Mouse (Mus musculus) heart, adult 2 months (tissue): Measurements from ENCODE around the gene Kif1c. TPM values are rescaled to one million over a fixed set of nuclear protein-coding genes. Genes with fewer than 3 reads are reported as not detected.
A peak's percentile ranks its signal among the peaks of the same experiment; 100 is the strongest.

ENCODE experiments used
- DNase-seq, 2 experiments: peaks; one replicate each; pipeline ENCODE4 v3.0.0; 2021
- H3K27ac ChIP-seq: fragments of 200-600 bp; 2 replicates; pipeline ENCODE4 v1.8.1; 2022
- H3K27me3 ChIP-seq: fragments of 200-500 bp; 2 replicates; pipeline ENCODE4 v1.6.1; 2012; ENCODE audit warnings: mild to moderate bottlenecking, low read length, inconsistent platforms, mixed read lengths; ENCODE audit not compliant: control insufficient read depth, insufficient read depth
- H3K36me3 ChIP-seq: fragments of 200-500 bp; 2 replicates; pipeline ENCODE4 v1.6.1; 2012; ENCODE audit warnings: low read length, inconsistent platforms; ENCODE audit not compliant: control insufficient read depth, insufficient read depth
- H3K4me1 ChIP-seq: fragments of 200-500 bp; 2 replicates; pipeline ENCODE4 v1.6.1; 2011; ENCODE audit warnings: low read length; ENCODE audit not compliant: control insufficient read depth, insufficient read depth
- H3K4me3 ChIP-seq: fragments of 200-600 bp; 2 replicates; pipeline ENCODE4 v1.8.1; 2022
- H3K79me2 ChIP-seq: fragments of 200-500 bp; replicated peaks from 2 replicates; pipeline ENCODE4 v1.6.1; 2012; ENCODE audit warnings: mild to moderate bottlenecking, inconsistent platforms, low read length, moderate library complexity, mixed read lengths; ENCODE audit not compliant: control insufficient read depth, insufficient read depth
- H3K9ac ChIP-seq: fragments of 200-500 bp; 2 replicates; pipeline ENCODE4 v1.6.1; 2012; ENCODE audit warnings: low read depth, mild to moderate bottlenecking, control low read depth, inconsistent platforms, low read length, mixed read lengths
- CTCF ChIP-seq: fragments of 200-600 bp; IDR thresholded peaks from 2 replicates; pipeline ENCODE4 v1.8.1; 2022; ENCODE audit warnings: antibody characterized with exemption, mild to moderate bottlenecking, moderate library complexity
- EP300 ChIP-seq: fragments of 200-500 bp; IDR thresholded peaks from 2 replicates; pipeline ENCODE4 v1.6.1; 2011; ENCODE audit warnings: low read depth, low read length, control low read depth; ENCODE audit not compliant: insufficient read depth
- POLR2A ChIP-seq: fragments of 200-500 bp; IDR thresholded peaks from 2 replicates; pipeline ENCODE4 v1.6.1; 2011; ENCODE audit warnings: mild to moderate bottlenecking, low read depth, low read length, control low read depth; ENCODE audit not compliant: insufficient read depth
- WGBS: fragments of 180-500 bp; shearing (Covaris S2); methylation state at CpG from one replicate; pipeline ENCODE4 v1.1.7; 2018; 5-methylcytosine and 5-hydroxymethylcytosine counted together
- intact Hi-C: fragments of 180-260 bp; cut with DNase I; formaldehyde crosslinking; loops from one replicate; pipeline ENCODE4 v1.15.1; 2025
- polyA plus RNA-seq: library from polyadenylated mRNA; depleted of rRNA; stranded (reverse); fragments of >200 nt; gene quantifications from 2 replicates; pipeline ENCODE4 v1.2.3, GENCODE M21; 2012
- total RNA-seq, 2 experiments: library from RNA; stranded (reverse); gene quantifications; 2 replicates each; pipeline ENCODE4 v1.2.3; 2021

Gene Kif1c
- total and polyA plus RNA-seq, 3 experiments: 153 to 524 (median 477) TPM

DNA sequence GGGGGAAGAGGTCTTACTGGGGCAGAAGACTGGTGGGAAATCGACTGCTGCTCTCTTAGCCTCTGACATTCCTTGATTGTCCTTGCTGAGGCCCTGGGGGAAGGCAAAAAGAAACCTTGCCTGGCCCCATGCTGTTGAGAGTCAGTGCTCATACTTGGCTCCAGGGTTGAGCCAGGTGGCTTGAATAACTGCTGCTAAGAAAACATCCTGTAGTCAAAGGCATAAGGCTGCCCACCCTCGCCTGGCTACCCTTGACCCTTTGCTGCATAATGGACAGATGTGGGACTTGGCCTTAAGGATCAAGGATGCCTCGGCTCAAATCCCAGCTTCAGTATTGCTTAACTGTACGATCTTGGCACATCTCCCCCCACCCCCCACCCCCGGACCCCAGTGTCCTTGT lies 18.1 kb downstream of the Kif1c start:
- H3K27ac ChIP-seq: no peak overlapping the region
- DNase-seq: no peak
- TF ChIP-seq CTCF: no peak
- no peak for TF ChIP-seq POLR2A
- TF ChIP-seq EP300: no peak
- H3K27me3 ChIP-seq: no peaks in the 10 kb centered on the region
- 75% methylated on average over 5 of the region's 5 CpGs for WGBS
- H3K36me3 ChIP-seq: no peaks in the 10 kb centered on the region
- H3K4me1 ChIP-seq: no peaks in the 10 kb centered on the region
- H3K9ac ChIP-seq: no peak overlapping the region
- H3K79me2 ChIP-seq: no peaks in the 10 kb centered on the region
- intact Hi-C loops: no loop called here
- no peak overlapping the region for H3K4me3 ChIP-seq

DNA sequence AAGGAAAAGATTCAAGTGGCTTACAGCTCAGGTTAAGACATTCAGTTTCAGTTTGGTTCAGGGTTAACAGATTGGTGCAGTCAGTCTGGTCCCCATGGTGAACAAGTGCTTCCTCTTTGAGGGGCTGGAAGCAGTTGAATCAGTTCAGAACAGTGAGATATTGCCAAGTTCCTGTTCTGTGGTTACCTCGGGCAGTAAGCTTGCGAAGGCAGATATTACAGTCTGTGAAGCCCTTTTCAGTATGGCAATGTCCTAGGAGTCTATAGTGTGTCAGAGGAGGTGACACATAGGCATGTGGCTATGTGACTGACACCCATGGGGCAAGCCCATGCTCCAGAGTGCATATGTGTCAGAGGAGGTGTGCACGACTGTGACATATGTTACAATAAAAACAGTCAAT lies 20.2 kb downstream of the Kif1c start:
- TF ChIP-seq EP300 (no peak), CTCF (no peak), POLR2A (no peak)
- Histone ChIP-seq H3K36me3 (no peaks in the 10 kb centered on the region), H3K27me3 (no peaks in the 10 kb centered on the region), H3K9ac (no peak overlapping the region), H3K27ac (peak overlapping the region; percentile 6; the same call in 1 of the 2 replicates), H3K79me2 (no peaks in the 10 kb centered on the region), H3K4me1 (no peaks in the 10 kb centered on the region), H3K4me3 (no peak overlapping the region)
- DNase-seq: no peak
- WGBS: 59% methylated on average over 3 of the region's 3 CpGs
- intact Hi-C loops: no loop called here

DNA sequence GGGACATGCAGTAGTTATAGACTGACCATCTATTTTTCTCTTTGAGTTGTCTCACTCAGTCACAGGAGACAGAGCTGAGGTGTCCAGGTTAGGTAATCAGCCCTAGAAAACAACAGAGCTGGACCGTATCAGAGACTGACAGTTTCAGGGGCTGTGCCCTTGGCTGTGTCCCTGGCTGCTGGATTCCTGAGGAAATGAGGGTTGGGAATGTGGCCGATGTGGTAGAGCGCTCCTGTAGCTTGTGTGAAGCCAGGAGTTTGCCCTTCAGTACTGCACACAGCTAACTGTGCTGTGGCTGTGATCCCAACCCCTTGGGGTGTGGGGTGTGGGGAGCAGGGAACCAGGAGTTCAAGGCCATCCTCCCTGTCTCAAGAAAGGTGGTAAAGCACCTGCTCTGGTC lies 20.7 kb downstream of the Kif1c start:
- peak overlapping the region; percentile 6; the same call in 1 of the 2 replicates for H3K27ac ChIP-seq
- WGBS: 53% methylated on average over 3 of the region's 3 CpGs
- H3K4me3 ChIP-seq: no peak overlapping the region
- H3K36me3 ChIP-seq: no peaks in the 10 kb centered on the region
- H3K4me1 ChIP-seq: no peaks in the 10 kb centered on the region
- H3K27me3 ChIP-seq: no peaks in the 10 kb centered on the region
- TF ChIP-seq CTCF (no peak), POLR2A (no peak), EP300 (no peak)
- no peak overlapping the region for H3K9ac ChIP-seq
- DNase-seq: peak in 1 of 2 experiments; percentile 36
- H3K79me2 ChIP-seq: no peaks in the 10 kb centered on the region
- intact Hi-C loops: no loop called here

DNA sequence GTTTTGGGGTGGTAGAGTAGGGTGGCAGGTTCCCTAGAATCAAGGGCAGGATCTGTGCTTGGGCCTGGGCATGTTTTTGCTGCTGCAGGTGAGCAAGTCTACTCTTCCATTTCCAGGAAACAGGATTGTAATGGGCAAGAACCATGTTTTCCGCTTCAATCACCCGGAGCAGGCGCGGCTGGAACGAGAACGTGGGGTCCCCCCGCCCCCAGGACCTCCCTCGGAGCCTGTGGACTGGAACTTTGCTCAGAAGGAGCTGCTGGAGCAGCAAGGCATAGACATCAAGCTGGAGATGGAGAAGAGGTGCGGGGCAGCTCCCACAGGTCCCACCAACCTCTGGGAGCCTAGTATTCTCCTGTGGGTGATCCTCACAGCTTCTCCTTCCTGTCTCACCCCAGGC lies 24.4 kb downstream of the Kif1c start:
- Histone ChIP-seq H3K4me3 (no peak overlapping the region), H3K79me2 (no peaks in the 10 kb centered on the region), H3K4me1 (no peaks in the 10 kb centered on the region), H3K27ac (no peak overlapping the region), H3K36me3 (no peaks in the 10 kb centered on the region; the same call in 1 of the 2 replicates), H3K27me3 (no peaks in the 10 kb centered on the region), H3K9ac (no peak overlapping the region)
- no peak for DNase-seq
- WGBS: 93% methylated on average over 9 of the region's 9 CpGs
- intact Hi-C loops: no loop called here
- no peak for TF ChIP-seq CTCF
- no peak for TF ChIP-seq EP300
- TF ChIP-seq POLR2A: no peak

DNA sequence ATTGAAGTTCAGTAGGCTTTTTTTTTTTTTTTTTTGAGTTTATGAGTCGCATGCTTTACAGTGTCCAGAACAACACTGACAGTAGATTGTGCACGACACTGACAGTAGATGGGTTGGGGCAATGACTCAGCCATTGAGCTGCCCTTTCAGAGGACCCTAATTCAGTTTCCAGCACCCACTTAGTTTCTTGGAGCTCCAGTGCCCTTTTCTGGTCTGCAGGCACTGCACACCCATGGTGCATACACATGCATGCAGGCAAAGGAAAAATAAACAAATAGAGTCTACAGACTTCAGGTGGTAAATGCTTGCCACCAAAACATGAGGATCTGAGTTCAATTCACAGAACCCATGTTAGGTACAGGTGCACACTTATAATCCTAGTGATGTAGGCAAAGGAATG lies 26.2 kb downstream of the Kif1c start:
- intact Hi-C loops: no loop called here
- Histone ChIP-seq H3K27ac (no peak overlapping the region), H3K79me2 (no peaks in the 10 kb centered on the region), H3K4me3 (no peak overlapping the region), H3K27me3 (no peaks in the 10 kb centered on the region), H3K4me1 (no peaks in the 10 kb centered on the region), H3K36me3 (no peaks in the 10 kb centered on the region; the same call in 1 of the 2 replicates), H3K9ac (no peak overlapping the region)
- no peak for TF ChIP-seq CTCF
- no peak for TF ChIP-seq POLR2A
- TF ChIP-seq EP300: no peak
- no peak for DNase-seq
- 77% methylated on average over 2 of the region's 2 CpGs for WGBS

DNA sequence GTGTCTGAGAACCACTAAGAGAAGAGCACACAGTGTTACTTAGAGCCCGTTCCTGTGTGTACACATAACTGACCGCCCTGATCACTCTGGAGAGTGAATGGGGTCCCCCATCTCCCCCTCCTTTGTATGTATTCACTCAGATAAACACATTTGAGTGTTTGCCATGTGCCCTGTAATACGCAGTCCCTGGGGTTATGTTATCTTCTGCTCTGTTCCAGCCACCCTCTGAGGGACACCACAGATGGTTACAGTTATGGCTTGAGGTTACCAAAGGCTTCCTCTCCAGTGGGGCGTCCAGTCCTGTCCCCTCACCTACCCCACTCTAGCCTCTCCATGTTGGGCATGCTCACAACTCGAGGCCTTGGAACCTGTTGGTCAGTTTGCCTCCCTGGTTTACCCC lies 27.0 kb downstream of the Kif1c start:
- peak in 1 of 2 experiments; percentile 12 for DNase-seq
- no peak overlapping the region for H3K27ac ChIP-seq
- H3K4me1 ChIP-seq: no peaks in the 10 kb centered on the region
- no peaks in the 10 kb centered on the region; the same call in 1 of the 2 replicates for H3K36me3 ChIP-seq
- TF ChIP-seq EP300 (no peak), CTCF (no peak), POLR2A (no peak)
- intact Hi-C loops: no loop called here
- 78% methylated on average over 5 of the region's 5 CpGs for whole genome bisulfite sequencing
- H3K4me3 ChIP-seq: no peak overlapping the region
- no peaks in the 10 kb centered on the region for H3K79me2 ChIP-seq
- no peak overlapping the region for H3K9ac ChIP-seq
- no peaks in the 10 kb centered on the region for H3K27me3 ChIP-seq

DNA sequence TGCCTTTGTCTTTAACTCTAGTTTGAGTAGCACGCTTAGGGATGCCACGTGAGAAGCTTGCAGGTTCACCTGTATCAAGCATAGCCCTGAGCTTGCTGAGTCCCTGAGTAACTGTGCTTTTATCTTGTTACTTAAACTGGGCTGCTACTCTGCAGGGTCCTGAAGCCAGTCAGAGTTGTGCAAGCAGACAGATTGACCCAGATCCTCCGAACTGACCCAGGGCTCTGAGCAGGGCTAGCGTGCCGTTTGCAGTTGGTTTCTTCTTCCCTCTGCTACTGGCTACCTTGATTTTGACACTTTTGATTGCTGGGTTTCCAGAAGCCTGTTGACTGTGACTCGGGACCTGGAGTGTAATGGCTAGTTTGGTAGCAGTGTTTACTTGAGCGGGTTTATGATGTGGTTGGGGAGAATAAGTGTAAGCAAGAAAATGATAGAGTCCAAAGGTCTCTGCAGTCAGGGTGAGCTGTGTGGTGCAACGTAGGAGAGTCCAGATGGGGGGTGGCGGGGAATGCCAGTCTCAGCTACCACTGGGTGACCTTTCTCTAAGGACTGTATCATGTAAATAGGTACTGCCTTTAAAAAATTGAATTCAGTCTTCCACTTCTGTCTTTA lies 30.2 kb downstream of the Kif1c start:
- H3K27ac ChIP-seq: no peak overlapping the region
- no peaks in the 10 kb centered on the region for H3K4me1 ChIP-seq
- no peak overlapping the region for H3K4me3 ChIP-seq
- no peaks in the 10 kb centered on the region; the same call in 1 of the 2 replicates for H3K36me3 ChIP-seq
- no peak for TF ChIP-seq EP300
- no peak for TF ChIP-seq CTCF
- TF ChIP-seq POLR2A: no peak
- 80% methylated on average over 9 of the region's 9 CpGs for WGBS
- no peak overlapping the region for H3K9ac ChIP-seq
- DNase-seq: no peak
- intact Hi-C loops: loop anchor here (5.0 kb wide), 1 partner anchor 38 kb away; no protein-coding TSS in a partner anchor
- no peaks in the 10 kb centered on the region for H3K27me3 ChIP-seq
- no peaks in the 10 kb centered on the region for H3K79me2 ChIP-seq
